Mouse (Mus musculus) left cerebral cortex, postnatal 25 days (tissue): Measurements from ENCODE around the gene Irf2bp2. TPM values are rescaled to one million over a fixed set of nuclear protein-coding genes. Genes with fewer than 3 reads are reported as not detected.
A peak's percentile ranks its signal among the peaks of the same experiment; 100 is the strongest.

Source experiments
- DNase-seq, 2 experiments: peaks; one replicate each; pipeline ENCODE4 v3.0.0; 2022; ENCODE audit warnings: low spot score in 2 of 2, mixed read lengths in 1 of 2
- intact Hi-C: fragments of 180-260 bp; cut with DNase I; formaldehyde crosslinking; loops from one replicate; pipeline ENCODE4 v1.15.1; 2025
- total RNA-seq, 2 experiments: library from RNA; stranded (reverse); gene quantifications; 2 replicates each; pipeline ENCODE4 v1.2.3; 2021

Gene Irf2bp2
- total RNA-seq, 2 experiments from 2014 or later: 55.5 to 62.7 TPM

DNA sequence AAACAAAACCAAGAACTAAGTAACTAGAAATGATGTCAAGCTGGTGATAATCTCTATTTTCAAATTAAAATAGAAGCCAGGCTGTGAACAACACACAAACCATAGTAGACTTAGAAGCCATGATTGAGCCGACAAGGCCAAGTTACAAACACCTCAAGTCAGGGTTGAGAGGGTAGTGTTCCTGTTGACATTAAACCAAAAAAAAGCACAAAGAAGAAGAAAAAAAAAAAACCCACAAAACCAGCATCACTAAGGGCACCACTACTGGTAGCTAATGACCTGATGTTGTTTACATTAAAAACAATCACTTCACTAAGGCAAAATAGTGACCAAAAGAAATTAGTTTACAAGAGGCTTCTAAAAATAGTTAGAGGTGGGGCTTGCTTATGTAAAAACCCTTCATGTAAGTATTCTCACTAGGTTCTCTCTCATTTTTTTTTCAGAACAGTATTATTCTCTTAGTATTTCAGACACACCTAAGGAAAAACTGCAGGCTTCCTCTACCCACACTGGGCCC lies 4.2 kb downstream of the Irf2bp2 start:
- intact Hi-C loops: no loop called here
- no peak for DNase-seq

DNA sequence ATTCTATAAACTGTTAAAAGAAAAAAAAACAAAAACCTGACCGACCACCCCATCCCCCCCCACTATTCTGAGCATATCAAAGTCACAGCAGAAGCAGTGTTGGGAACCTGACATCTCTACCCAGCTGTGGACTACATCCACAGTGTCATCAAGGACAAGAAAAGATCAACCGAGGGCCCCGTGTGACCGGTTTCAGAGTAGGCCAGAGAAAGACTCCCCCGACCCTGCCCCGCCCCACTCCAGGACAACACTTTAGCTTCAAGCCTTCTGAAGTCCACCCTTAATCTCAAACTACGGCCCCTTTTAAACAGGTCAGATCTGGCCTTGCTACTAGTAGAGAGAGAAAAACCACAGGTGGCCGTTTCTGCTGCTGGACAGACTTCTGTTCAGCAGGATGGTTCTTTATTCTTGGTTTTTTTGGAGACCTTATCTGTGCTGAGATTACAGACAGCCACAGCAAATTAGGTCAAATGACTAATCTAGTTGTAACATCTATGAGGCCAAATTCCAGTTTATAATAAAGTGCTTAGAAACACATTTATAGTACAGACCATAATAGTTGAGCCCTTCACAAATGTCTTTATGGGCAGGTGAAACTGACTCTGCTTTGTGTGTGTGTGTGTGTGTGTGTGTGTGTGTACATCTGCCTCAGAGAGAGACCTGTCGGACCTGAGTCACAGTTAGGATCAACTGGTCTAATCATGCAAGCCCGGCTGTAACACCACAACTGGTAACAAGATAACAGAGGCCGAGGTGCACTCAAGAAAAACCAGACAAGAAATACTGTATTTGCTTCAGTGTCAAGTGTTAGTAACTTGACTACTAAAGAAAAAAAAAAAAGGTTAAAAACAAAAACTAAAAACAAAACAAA lies 4.9 kb downstream of the Irf2bp2 start:
- DNase-seq: no peak
- intact Hi-C loops: no loop called here

- intact Hi-C loops: no loop called here
- no peak for DNase-seq
These were observed 5.8 kb downstream of the Irf2bp2 start for GRCm38 (mm10) chr8:126587836-126588503.

GRCm38 (mm10) chr8:126586599-126587577 lies 6.9 kb downstream of the Irf2bp2 start:
- no peak for DNase-seq
- intact Hi-C loops: no loop called here

DNA sequence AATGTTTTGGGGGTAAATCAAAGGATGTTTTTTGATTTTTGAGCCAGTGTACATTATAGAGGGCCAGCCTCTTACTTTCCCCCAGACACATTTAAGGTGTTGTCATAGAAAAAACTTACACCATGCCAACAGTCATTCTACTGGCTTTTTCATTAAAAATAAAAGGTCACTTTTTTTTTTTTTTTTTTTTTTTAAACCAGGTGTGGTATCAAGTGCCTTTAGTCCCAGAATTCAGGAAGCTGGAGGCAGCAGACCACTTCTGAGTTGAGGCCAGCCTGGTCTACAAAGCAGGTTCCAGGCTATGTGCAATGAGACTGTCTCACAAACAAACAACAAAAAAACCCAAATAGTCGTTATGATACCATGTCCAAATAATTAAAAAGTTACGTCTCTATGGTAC lies 7.7 kb downstream of the Irf2bp2 start:
- DNase-seq: no peak
- intact Hi-C loops: no loop called here

- intact Hi-C loops: loop anchor here (2.0 kb wide), 2 partner anchors 61 to 81 kb away; no protein-coding TSS in a partner anchor
- DNase-seq: peak in 1 of 2 experiments; percentile 64
These were observed 8.2 kb downstream of the Irf2bp2 start for GRCm38 (mm10) chr8:126585561-126586031.

GRCm38 (mm10) chr8:126584844-126585231 lies 8.9 kb downstream of the Irf2bp2 start:
- intact Hi-C loops: loop anchor here (2.0 kb wide), 2 partner anchors 60 to 82 kb away; no protein-coding TSS in a partner anchor
- DNase-seq: no peak

GRCm38 (mm10) chr8:126583971-126584843 lies 9.6 kb downstream of the Irf2bp2 start:
- intact Hi-C loops: loop anchor here (2.0 kb wide), 2 partner anchors 59 to 83 kb away; no protein-coding TSS in a partner anchor
- DNase-seq: peak; percentile 74 to 77

DNA sequence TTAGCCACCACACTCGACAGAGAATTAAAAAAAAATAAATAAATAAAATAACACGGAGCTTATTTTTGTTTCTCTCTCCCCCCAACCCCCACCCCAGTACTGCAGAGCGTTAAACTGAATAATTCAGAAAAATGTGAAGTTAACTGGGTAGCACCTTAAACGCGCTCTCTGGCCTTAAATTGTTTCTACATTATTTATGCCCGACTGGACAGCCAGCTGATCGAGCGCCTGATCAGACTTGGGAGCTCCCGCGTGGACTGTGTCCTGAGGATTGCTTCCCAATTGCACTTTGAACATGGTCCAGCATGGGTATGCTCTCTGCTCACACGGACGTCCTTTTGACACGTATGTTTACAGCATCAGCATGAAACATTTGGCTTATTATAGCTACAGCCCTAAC lies 10.3 kb downstream of the Irf2bp2 start:
- no peak for DNase-seq
- intact Hi-C loops: no loop called here

GRCm38 (mm10) chr8:126583018-126583417 lies 10.8 kb downstream of the Irf2bp2 start:
- intact Hi-C loops: no loop called here
- DNase-seq: no peak

GRCm38 (mm10) chr8:126582509-126582908 lies 11.3 kb downstream of the Irf2bp2 start:
- intact Hi-C loops: no loop called here
- peak in 1 of 2 experiments; percentile 57 for DNase-seq

DNA sequence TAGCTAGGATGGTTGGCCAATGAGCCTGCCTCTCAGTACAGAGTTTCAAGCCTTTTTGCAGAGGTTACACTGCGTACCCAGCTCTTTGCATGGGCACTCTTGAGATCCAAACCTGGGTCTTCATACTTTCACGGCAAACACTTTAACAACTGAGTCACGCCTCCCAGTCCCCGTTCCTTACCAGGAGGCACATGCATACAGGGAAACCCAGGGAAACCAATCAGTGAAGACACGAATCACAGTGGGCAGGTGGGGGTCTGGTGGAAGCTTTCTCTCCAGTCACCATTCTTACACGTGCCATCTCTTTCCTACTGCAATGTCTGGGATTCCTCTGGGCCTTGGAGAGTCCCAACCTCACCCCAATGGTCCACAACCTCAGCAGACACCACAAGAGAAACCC lies 12.1 kb downstream of the Irf2bp2 start:
- DNase-seq: no peak
- intact Hi-C loops: no loop called here

DNA sequence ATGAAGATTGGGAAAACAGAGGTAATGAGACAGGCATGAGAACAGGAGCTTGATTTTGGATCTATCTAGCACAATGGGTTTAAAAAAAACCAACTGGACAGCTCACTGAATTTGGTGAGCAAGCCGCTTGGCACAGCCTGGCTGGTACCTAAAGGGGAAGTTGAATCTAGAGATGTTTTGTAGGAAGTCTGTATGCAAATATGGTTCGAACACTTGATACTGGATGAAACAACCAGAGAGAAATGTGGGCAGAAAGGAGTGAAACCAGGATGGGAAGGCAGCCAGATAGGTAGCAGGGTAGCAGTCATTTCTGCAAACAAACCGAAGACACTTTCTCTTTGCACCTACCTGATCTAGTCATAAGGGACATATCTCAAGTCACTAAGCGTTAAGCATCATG lies 13.0 kb downstream of the Irf2bp2 start:
- intact Hi-C loops: no loop called here
- no peak for DNase-seq

- intact Hi-C loops: no loop called here
These were observed 13.7 kb downstream of the Irf2bp2 start for GRCm38 (mm10) chr8:126580086-126580485.

DNA sequence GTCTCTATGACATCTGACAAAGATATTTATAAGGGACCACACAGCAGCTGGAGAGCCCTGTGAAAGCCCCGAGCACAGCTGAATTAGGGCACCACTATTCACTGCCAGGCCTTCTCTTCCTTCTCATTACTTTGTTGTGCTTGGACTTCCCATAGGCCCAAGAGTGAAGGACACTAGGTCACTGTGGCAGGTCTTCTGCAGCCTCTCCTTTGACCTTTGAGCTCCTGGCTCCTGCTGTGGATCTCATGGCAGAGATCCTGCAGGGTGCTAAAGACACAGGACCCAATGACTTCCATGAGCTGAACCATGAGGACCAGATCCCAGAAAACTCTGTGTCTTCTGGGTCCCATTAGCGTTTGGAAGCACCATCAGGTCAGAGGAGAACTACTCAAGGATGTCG lies 15.1 kb downstream of the Irf2bp2 start:
- no peak for DNase-seq
- intact Hi-C loops: no loop called here

More at GRCm38 (mm10) chr8:126580086-126580485, 13.7 kb downstream of the Irf2bp2 start:
- DNase-seq: no peak

DNA sequence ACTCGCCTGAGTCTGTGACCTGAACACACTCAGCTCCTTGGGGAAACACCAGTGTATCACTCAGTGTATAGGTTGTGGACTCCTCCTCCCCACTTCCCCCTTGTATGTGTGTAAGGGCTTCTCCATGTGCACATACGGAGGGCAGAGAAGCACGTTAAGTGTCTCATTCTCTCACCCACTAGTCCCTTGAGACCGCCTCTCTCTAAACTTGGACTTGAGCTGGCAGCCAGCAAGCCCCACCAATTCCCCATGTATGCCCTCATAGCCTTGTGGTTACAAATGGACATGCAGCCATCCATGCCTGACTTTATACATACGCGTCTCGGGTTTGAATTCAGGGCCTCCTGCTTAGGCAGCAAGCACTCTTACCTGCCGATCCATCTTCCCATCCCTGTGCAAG lies 16.9 kb downstream of the Irf2bp2 start:
- no peak for DNase-seq
- intact Hi-C loops: no loop called here

- intact Hi-C loops: no loop called here
- no peak for DNase-seq
These were observed 17.7 kb downstream of the Irf2bp2 start for GRCm38 (mm10) chr8:126576086-126576485.

DNA sequence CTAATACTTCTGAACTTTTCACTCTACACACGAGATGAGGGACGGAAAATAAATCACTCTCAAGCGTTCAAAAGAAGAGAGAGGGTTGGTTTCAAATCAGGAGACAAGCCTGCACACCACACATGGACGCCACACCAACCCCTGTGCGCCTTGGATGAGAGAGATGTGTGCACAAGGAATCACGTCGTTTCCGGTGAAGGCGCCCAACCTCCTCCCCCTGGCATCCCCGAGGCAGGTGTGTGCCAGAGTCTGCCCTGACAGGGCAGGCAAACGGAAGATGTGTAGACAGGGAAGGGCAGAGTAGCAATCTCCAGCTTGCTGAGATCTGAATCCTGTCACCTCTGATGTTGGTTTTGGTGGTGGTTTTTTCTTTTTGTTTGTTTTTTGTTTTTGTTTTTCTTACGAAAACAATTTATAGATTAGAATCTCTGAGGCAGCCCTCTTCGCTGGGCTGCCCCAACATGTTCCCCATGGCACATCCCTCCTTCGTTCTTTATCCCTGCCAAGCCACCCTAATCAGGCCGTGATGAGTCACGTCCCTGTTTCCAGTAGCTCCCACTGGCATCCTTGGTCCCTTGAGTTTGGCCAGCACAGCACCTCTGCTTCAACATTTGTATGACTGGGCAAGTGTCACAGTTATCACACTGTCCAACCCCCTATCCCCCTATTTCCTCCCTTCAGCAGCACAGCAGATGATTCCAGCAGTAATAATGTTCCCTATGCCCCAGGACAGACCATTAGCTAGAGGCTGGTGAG lies 18.7 kb downstream of the Irf2bp2 start:
- intact Hi-C loops: no loop called here
- DNase-seq: no peak
